In the genomic region with DNA sequence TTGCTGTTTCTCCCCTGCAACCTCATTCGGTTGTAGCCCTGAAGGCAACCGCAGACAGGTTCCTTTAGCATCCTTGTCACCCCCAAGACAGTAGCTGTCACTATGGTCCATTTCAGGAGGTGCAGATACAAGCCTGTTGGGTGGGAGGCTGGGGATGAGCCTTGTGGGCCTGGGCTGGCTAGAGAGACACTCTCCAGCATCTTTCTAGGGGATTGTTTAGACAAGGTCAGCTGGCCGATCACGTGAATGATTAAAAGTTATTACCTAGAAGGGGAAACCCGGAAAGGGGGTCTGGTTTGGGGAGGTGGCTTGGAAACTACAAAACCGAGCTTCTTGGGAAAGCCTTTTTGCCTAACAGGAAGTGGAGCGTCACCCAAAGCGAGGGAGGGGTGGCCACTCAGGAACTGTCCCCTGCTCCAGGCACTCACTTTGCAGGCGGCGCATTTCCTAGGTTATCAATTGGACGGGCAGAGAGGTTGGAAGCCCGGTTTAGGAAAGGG, we compare ENCODE assay signal across 8 mouse cellular contexts. TPM values are rescaled to one million over a fixed set of nuclear protein-coding genes. Genes with fewer than 3 reads are reported as not detected.
A peak's percentile ranks its signal among the peaks of the same experiment; 100 is the strongest.
DNase-seq lines count a peak whose midpoint lies in the region; ATAC-seq and TF ChIP-seq lines count a peak whose summit lies in the region.

No protein-coding gene starts in this region.

- WGBS in heart, embryonic 12.5 days = 0% methylated on average over 12 of the region's 12 CpGs
- 0% methylated on average over 12 of the region's 12 CpGs for WGBS in kidney, embryonic 16.5 days
- 1% methylated on average over 12 of the region's 12 CpGs for WGBS in liver, embryonic 11.5 days
- under 1% methylated on average over 12 of the region's 12 CpGs for WGBS in stomach, embryonic 16.5 days

- peak overlapping the region; percentile 98 for H3K9ac ChIP-seq in heart, embryonic 12.5 days
- H3K9ac ChIP-seq in kidney, embryonic 16.5 days (replicated peaks; ENCODE audit: low read length) = peak overlapping the region; percentile 64
- peak overlapping the region; percentile 86 for H3K9ac ChIP-seq in liver, embryonic 11.5 days (ENCODE audit: low read depth, low read length)
- peak overlapping the region; percentile 86 for H3K9ac ChIP-seq in stomach, embryonic 16.5 days (ENCODE audit: low read length)

- peak overlapping the region; percentile 86 for H3ac ChIP-seq in myocyte (ENCODE audit: control insufficient read depth, insufficient read length)

- no peaks in the 10 kb centered on the region for H3K27me3 ChIP-seq in heart, embryonic 12.5 days (replicated peaks)
- H3K27me3 ChIP-seq in kidney, embryonic 16.5 days (ENCODE audit: insufficient read depth, low read length) = no peaks in the 10 kb centered on the region
- H3K27me3 ChIP-seq in liver, embryonic 11.5 days (replicated peaks; ENCODE audit: control insufficient read depth, insufficient read depth, low read length) = no peaks in the 10 kb centered on the region
- H3K27me3 ChIP-seq in myocyte (ENCODE audit: control insufficient read depth, insufficient read depth, insufficient read length) = no peaks in the 10 kb centered on the region
- no peaks in the 10 kb centered on the region for H3K27me3 ChIP-seq in stomach, embryonic 16.5 days (ENCODE audit: control insufficient read depth, insufficient read depth, low read length)

- no peaks in the 10 kb centered on the region for H3K9me3 ChIP-seq in heart, embryonic 12.5 days (replicated peaks)
- no peaks in the 10 kb centered on the region for H3K9me3 ChIP-seq in kidney, embryonic 16.5 days (ENCODE audit: low read length)
- H3K9me3 ChIP-seq in liver, embryonic 11.5 days (ENCODE audit: control insufficient read depth, low read length) = no peaks in the 10 kb centered on the region
- no peaks in the 10 kb centered on the region for H3K9me3 ChIP-seq in stomach, embryonic 16.5 days (replicated peaks; ENCODE audit: control insufficient read depth, low read length)

- peak; percentile 40 for ATAC-seq in CD4-positive, CD25-positive, alpha-beta regulatory T cell, adult 4 months
- peak; percentile 21; the same call in 1 of the 2 replicates for ATAC-seq in erythroid progenitor cell, adult 5-6 weeks (replicated peaks; ENCODE audit: low FRiP score, poor library complexity, severe bottlenecking)
- peak; percentile 66 for ATAC-seq in heart, embryonic 12.5 days (ENCODE audit: insufficient number of reproducible peaks, low FRiP score)
- ATAC-seq in kidney, embryonic 16.5 days (ENCODE audit: low FRiP score, low TSS enrichment) = peak; percentile 74
- peak; percentile 55 for ATAC-seq in liver, embryonic 11.5 days (replicated peaks; ENCODE audit: low FRiP score)
- ATAC-seq in stomach, embryonic 16.5 days (ENCODE audit: insufficient read depth, low FRiP score) = peak; percentile 70

- H3K27ac ChIP-seq in heart, embryonic 12.5 days (ENCODE audit: poor library complexity, severe bottlenecking) = peak overlapping the region; percentile 82
- H3K27ac ChIP-seq in kidney, embryonic 16.5 days (ENCODE audit: low read length) = peak overlapping the region; percentile 93
- H3K27ac ChIP-seq in liver, embryonic 11.5 days (ENCODE audit: low read depth, low read length) = peak overlapping the region; percentile 86
- peak overlapping the region; percentile 93 for H3K27ac ChIP-seq in stomach, embryonic 16.5 days (ENCODE audit: low read length)

- no peak for TF ChIP-seq POLR2A in myocyte (IDR thresholded peaks at IDR 0.05; ENCODE audit: insufficient read length, low read depth)

- H3K4me2 ChIP-seq in heart, embryonic 12.5 days = peak overlapping the region; percentile 97
- H3K4me2 ChIP-seq in kidney, embryonic 16.5 days (replicated peaks; ENCODE audit: low read depth, low read length) = peak overlapping the region; percentile 92
- peak overlapping the region; percentile 99 for H3K4me2 ChIP-seq in liver, embryonic 11.5 days
- H3K4me2 ChIP-seq in myocyte (ENCODE audit: low read depth) = peak overlapping the region; percentile 100
- peak overlapping the region; percentile 94 for H3K4me2 ChIP-seq in stomach, embryonic 16.5 days (ENCODE audit: low read depth, low read length)

- H3K36me3 ChIP-seq in heart, embryonic 12.5 days = peaks cover 5% of the 10 kb centered on the region; the same call in 1 of the 2 replicates
- no peaks in the 10 kb centered on the region for H3K36me3 ChIP-seq in kidney, embryonic 16.5 days (ENCODE audit: insufficient read depth, low read length)
- 0 out of 2 replicates have a peak, but pooled peaks cover 2% of the 10 kb centered on the region for H3K36me3 ChIP-seq in liver, embryonic 11.5 days (ENCODE audit: control insufficient read depth, insufficient read depth, low read length)
- peaks cover 17% of the 10 kb centered on the region for H3K36me3 ChIP-seq in myocyte (ENCODE audit: control insufficient read depth, insufficient read depth)
- H3K36me3 ChIP-seq in stomach, embryonic 16.5 days (ENCODE audit: control insufficient read depth, insufficient read depth, low read length) = no peaks in the 10 kb centered on the region

- peak; percentile 68 for DNase-seq in brain, embryonic 18.5 days (ENCODE audit: low read depth, low spot score)
- peak; percentile 74 for DNase-seq in liver, embryonic 11.5 days (ENCODE audit: low spot score)

- peak overlapping the region; percentile 96 for H3K4me3 ChIP-seq in heart, embryonic 12.5 days
- peak overlapping the region; percentile 93 for H3K4me3 ChIP-seq in kidney, embryonic 16.5 days (ENCODE audit: low read length)
- peak overlapping the region; percentile 94 for H3K4me3 ChIP-seq in liver, embryonic 11.5 days (ENCODE audit: low read depth, low read length)
- H3K4me3 ChIP-seq in myocyte = peak overlapping the region; percentile 99
- peak overlapping the region; percentile 95 for H3K4me3 ChIP-seq in stomach, embryonic 16.5 days (replicated peaks; ENCODE audit: low read length)

- peaks cover 11% of the 10 kb centered on the region for H3K4me1 ChIP-seq in heart, embryonic 12.5 days (replicated peaks)
- H3K4me1 ChIP-seq in kidney, embryonic 16.5 days (ENCODE audit: insufficient read depth, low read length) = peaks cover 18% of the 10 kb centered on the region
- H3K4me1 ChIP-seq in liver, embryonic 11.5 days (replicated peaks; ENCODE audit: control insufficient read depth, insufficient read depth, low read length) = peaks cover 15% of the 10 kb centered on the region
- peaks cover 14% of the 10 kb centered on the region; the same call in 1 of the 2 replicates for H3K4me1 ChIP-seq in stomach, embryonic 16.5 days (ENCODE audit: control insufficient read depth, insufficient read depth, low read length)

- H3K79me2 ChIP-seq in myocyte (ENCODE audit: control insufficient read depth, insufficient read depth) = peaks cover 30% of the 10 kb centered on the region

TF ChIP-seq in myocyte, 11 proteins besides CTCF, POLR2A, EP300 and RAD21:
- TF ChIP-seq MYOD1 (IDR thresholded peaks at IDR 0.05; ENCODE audit: control insufficient read depth in 1 of 3, insufficient read length in 2 of 3, low read depth in 2 of 3) (no peak), USF1 (IDR thresholded peaks at IDR 0.05; ENCODE audit: low read depth) (peak; percentile 74)

RNA-seq across cellular contexts. Expression of a gene that starts 0.7 kb away (rescaled TPM):
- polyA plus RNA-seq in CD4-positive, CD25-positive, alpha-beta regulatory T cell, adult 4 months (2017; shearing (Covaris generic)) = 10 to 100 TPM in 1 of 2 experiments, 1 to 10 TPM in 1; 7.0 to 10.6 TPM
- total RNA-seq in erythroid progenitor cell, adult 5-6 weeks (2015; ENCODE audit: low replicate concordance) = 4.2 and 46.9 TPM in 2 replicates
- 0.61 and 3.3 TPM in 2 replicates for total RNA-seq in erythroid progenitor cell, adult 5-6 weeks (2017; ENCODE audit: low replicate concordance)
- 25.4 and 26.5 TPM in 2 replicates for polyA plus RNA-seq in heart, embryonic 12.5 days (2016; fragmentation: Nextera tagmentation; extraction: Ambion mirVana)
- polyA plus RNA-seq in kidney, embryonic 16.5 days (2015; fragmentation: Nextera tagmentation; extraction: Ambion mirVana) = 21.5 and 22.0 TPM in 2 replicates
- polyA plus RNA-seq in liver, embryonic 11.5 days (2014; fragmentation: Nextera tagmentation; extraction: Ambion mirVana) = 13.0 and 17.4 TPM in 2 replicates
- 9.4 TPM for polyA plus RNA-seq in myocyte (2012; fragmentation: generic; extraction: Trizol)
- polyA plus RNA-seq in stomach, embryonic 16.5 days (2015; fragmentation: Nextera tagmentation; extraction: Ambion mirVana) = 20.2 and 20.3 TPM in 2 replicates

RNA-seq across cellular contexts. Expression of a gene that starts 0.8 kb away (rescaled TPM):
- polyA plus RNA-seq in CD4-positive, CD25-positive, alpha-beta regulatory T cell, adult 4 months (2017; shearing (Covaris generic)) = 10 to 100 TPM; 40.5 to 61.6 TPM
- total RNA-seq in erythroid progenitor cell, adult 5-6 weeks (2015; ENCODE audit: low replicate concordance) = 2.9 and 17.3 TPM in 2 replicates
- total RNA-seq in erythroid progenitor cell, adult 5-6 weeks (2017; ENCODE audit: low replicate concordance) = 1.8 and 2.4 TPM in 2 replicates
- 19.9 and 21.3 TPM in 2 replicates for polyA plus RNA-seq in heart, embryonic 12.5 days (2016; fragmentation: Nextera tagmentation; extraction: Ambion mirVana)
- 30.8 and 31.4 TPM in 2 replicates for polyA plus RNA-seq in kidney, embryonic 16.5 days (2015; fragmentation: Nextera tagmentation; extraction: Ambion mirVana)
- polyA plus RNA-seq in liver, embryonic 11.5 days (2014; fragmentation: Nextera tagmentation; extraction: Ambion mirVana) = 23.9 and 27.8 TPM in 2 replicates
- 3.9 TPM for polyA plus RNA-seq in myocyte (2012; fragmentation: generic; extraction: Trizol)
- 43.1 and 50.0 TPM in 2 replicates for polyA plus RNA-seq in stomach, embryonic 16.5 days (2015; fragmentation: Nextera tagmentation; extraction: Ambion mirVana)

Comparison
In these comparisons a context has a peak if more than half of its experiments do, and no peak if none do; other contexts are left out.
1. Peak in every context shown above with its lines: DNase-seq, ATAC-seq, H3K4me3 ChIP-seq and H3K27ac ChIP-seq.
2. ATAC-seq: peak in every context shown above with its lines; median percentile 74 in kidney, embryonic 16.5 days; 70 in stomach, embryonic 16.5 days; 66 in heart, embryonic 12.5 days; 55 in liver, embryonic 11.5 days; 40 in CD4-positive, CD25-positive, alpha-beta regulatory T cell, adult 4 months; 21 in erythroid progenitor cell, adult 5-6 weeks.